Mouse (Mus musculus) ES-Bruce4 (cell line): ENCODE results near the gene Gdpd5.

Experiments used
- CTCF ChIP-seq: IDR thresholded peaks from one replicate; pipeline ENCODE4 v1.8.1; 2011; ENCODE audit warnings: low read depth, low read length
- POLR2A ChIP-seq: IDR thresholded peaks from one replicate; pipeline ENCODE4 v1.8.1; 2011; ENCODE audit warnings: low read length; ENCODE audit not compliant: insufficient read depth

DNA sequence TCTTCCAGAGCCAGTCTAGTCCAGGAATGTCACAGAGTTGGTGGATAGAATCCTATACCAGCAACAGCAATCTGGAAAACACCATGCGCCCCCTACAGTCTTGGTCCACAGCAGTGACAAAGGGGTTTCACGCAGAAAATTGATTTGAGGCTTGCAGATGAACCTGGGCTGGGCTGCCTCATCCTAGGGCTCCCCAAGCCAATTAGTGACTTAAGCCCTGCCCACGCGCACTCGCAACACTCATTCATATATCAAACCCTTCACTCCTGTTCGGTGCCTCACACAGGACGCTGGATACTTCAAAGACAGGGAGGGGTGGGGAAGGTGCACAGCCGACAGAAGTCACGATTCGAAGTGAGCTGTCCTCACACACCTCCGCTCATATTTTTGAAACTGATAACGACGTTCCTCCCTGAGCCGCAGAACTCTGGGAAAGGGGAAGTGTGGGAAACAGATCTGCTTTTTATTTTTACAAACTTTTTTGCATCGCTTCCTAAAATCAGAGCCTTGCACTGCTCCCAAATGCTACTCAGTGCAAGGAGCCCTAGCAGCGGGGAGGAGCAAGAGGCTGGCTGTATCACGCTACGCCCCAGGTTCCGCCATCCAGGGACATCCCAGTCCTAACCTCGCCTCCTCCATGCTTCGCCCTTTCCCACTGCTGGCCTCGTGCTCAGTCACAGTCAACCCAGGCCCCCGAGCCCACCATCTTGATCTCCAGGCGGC is 562 bp upstream of the Gdpd5 start:
- TF ChIP-seq CTCF (no peak), POLR2A (peak; percentile 62)
